Mouse (Mus musculus): Measurements from ENCODE around the gene Dnm3.

- TF ChIP-seq CTCF (IDR thresholded peaks at IDR 0.05; ENCODE audit: low read depth, low read length) (no peak), POLR2A (IDR thresholded peaks at IDR 0.05; ENCODE audit: insufficient read depth, low read length) (no peak), EP300 (IDR thresholded peaks at IDR 0.05; ENCODE audit: insufficient read depth, low read depth, low read length) (no peak)
Measured at GRCm38 (mm10) chr1:162074626-162075410, 403.0 kb downstream of the Dnm3 start.
